Mouse (Mus musculus) stomach, postnatal 0 days (tissue): ENCODE measurements around the gene Tulp3. TPM values are rescaled to one million over a fixed set of nuclear protein-coding genes. Genes with fewer than 3 reads are reported as not detected.
"Not testable (repeated sequence)": the region's sequence is repeated elsewhere in the genome, so short reads cannot be mapped to it uniquely, and the experiment has no call there.

ENCODE experiments used
- ATAC-seq: fragments of 200-750 bp; cut with Nextera tagmentation; 2 replicates; pipeline ENCODE4 v1.8.0; 2017; ENCODE audit not compliant: low FRiP score, low TSS enrichment
- DNase-seq: peaks from one replicate; pipeline ENCODE4 v3.0.0-alpha.2; 2016; ENCODE audit warnings: low spot score
- H3K27ac ChIP-seq: fragments of 300-500 bp; sonication (generic); replicated peaks from 2 replicates; pipeline ENCODE4 v1.5.1; 2014; ENCODE audit warnings: mild to moderate bottlenecking, control low read depth
- H3K27me3 ChIP-seq: fragments of 300-500 bp; sonication (generic); 2 replicates; pipeline ENCODE4 v1.6.1; 2014; ENCODE audit warnings: low read length; ENCODE audit not compliant: control insufficient read depth, insufficient read depth
- H3K36me3 ChIP-seq: fragments of 300-500 bp; sonication (generic); 2 replicates; pipeline ENCODE4 v1.6.1; 2014; ENCODE audit warnings: low read length, mixed read lengths; ENCODE audit not compliant: control insufficient read depth, insufficient read depth
- H3K4me1 ChIP-seq: fragments of 300-500 bp; sonication (generic); replicated peaks from 2 replicates; pipeline ENCODE4 v1.6.1; 2014; ENCODE audit warnings: antibody characterized with exemption; ENCODE audit not compliant: control insufficient read depth, insufficient read depth
- H3K4me2 ChIP-seq: fragments of 300-500 bp; sonication (generic); replicated peaks from 2 replicates; pipeline ENCODE4 v1.6.1; 2014; ENCODE audit warnings: low read depth, mild to moderate bottlenecking, control low read depth, moderate library complexity
- H3K4me3 ChIP-seq: fragments of 300-500 bp; sonication (generic); 2 replicates; pipeline ENCODE4 v1.5.1; 2014; ENCODE audit warnings: low read depth, low read length, control low read depth
- H3K9ac ChIP-seq: fragments of 300-500 bp; sonication (generic); 2 replicates; pipeline ENCODE4 v1.6.1; 2014; ENCODE audit warnings: mild to moderate bottlenecking, low read length, control low read depth, mixed read lengths
- H3K9me3 ChIP-seq: fragments of 300-500 bp; sonication (generic); 2 replicates; pipeline ENCODE4 v1.6.1; 2016; ENCODE audit warnings: low read length; ENCODE audit not compliant: control insufficient read depth
- CTCF ChIP-seq: IDR thresholded peaks from 2 replicates; pipeline ENCODE4 v1.5.1; 2016; ENCODE audit warnings: antibody characterized with exemption, low read depth, mild to moderate bottlenecking, moderate library complexity
- EP300 ChIP-seq: optimal IDR thresholded peaks from 2 replicates; pipeline ENCODE3; 2016; ENCODE audit warnings: antibody characterized with exemption
- WGBS: fragments of 180-500 bp; shearing (Covaris S2); extraction: QIAGEN DNeasy Blood & Tissue Kit; methylation state at CpG from one replicate; pipeline ENCODE4 v1.1.7; 2014; 5-methylcytosine and 5-hydroxymethylcytosine counted together
- polyA plus RNA-seq: library from polyadenylated mRNA; unstranded; fragments of >200 nt; fragmentation: Nextera tagmentation; extraction: Ambion mirVana; gene quantifications from 2 replicates; pipeline ENCODE4 v1.2.1, GENCODE M21; 2015

Gene Tulp3
- polyA plus RNA-seq, 1 experiment from 2014 or later, result 5.3 TPM

DNA sequence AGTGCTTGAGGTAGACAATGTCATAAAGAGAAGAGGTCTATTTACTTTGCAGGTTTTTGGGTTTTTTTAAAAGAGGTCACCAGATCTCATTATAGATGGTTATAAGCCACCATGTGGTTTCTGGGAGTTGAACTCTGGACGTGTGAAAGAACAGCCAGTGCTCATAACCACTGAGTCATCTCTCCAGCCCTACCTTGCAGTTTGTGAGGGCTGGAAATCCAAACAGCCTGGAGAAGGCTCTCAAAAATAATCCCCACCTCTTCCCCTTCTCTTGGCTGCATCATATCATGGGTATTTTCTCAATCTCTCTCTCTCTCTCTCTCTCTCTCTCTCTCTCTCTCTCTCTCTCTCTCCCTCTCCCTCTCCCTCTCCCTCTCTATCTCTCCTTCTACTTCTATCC is 35.0 kb upstream of the Tulp3 start:
- Histone ChIP-seq H3K9me3 (no peaks in the 10 kb centered on the region), H3K4me1 (no peaks in the 10 kb centered on the region), H3K27me3 (no peaks in the 10 kb centered on the region), H3K36me3 (no peaks in the 10 kb centered on the region), H3K4me2 (no peak overlapping the region), H3K9ac (no peak overlapping the region), H3K27ac (no peak overlapping the region), H3K4me3 (no peak overlapping the region)
- ATAC-seq (no peak), DNase-seq (no peak)
- TF ChIP-seq EP300, result no peak
- no peak for TF ChIP-seq CTCF
- 27% methylated on average over 1 of the region's 1 CpGs for WGBS

GRCm38 (mm10) chr6:128389185-128389584 is 33.5 kb upstream of the Tulp3 start:
- Histone ChIP-seq H3K27ac (no peak overlapping the region), H3K9ac (no peak overlapping the region), H3K4me3 (no peak overlapping the region), H3K4me1 (no peaks in the 10 kb centered on the region), H3K9me3 (no peaks in the 10 kb centered on the region), H3K4me2 (no peak overlapping the region), H3K36me3 (no peaks in the 10 kb centered on the region), H3K27me3 (no peaks in the 10 kb centered on the region)
- 74% methylated on average over 1 of the region's 1 CpGs for WGBS
- TF ChIP-seq EP300, result no peak
- no peak for TF ChIP-seq CTCF
- ATAC-seq (no peak), DNase-seq (no peak)

GRCm38 (mm10) chr6:128385026-128385425 is 29.4 kb upstream of the Tulp3 start:
- Histone ChIP-seq H3K27ac (no peak overlapping the region), H3K4me2 (no peak overlapping the region), H3K4me3 (no peak overlapping the region), H3K9ac (no peak overlapping the region), H3K27me3 (no peaks in the 10 kb centered on the region), H3K36me3 (no peaks in the 10 kb centered on the region), H3K4me1 (no peaks in the 10 kb centered on the region), H3K9me3 (no peaks in the 10 kb centered on the region)
- DNase-seq (no peak), ATAC-seq (no peak)
- TF ChIP-seq EP300 (no peak), CTCF (no peak)
- WGBS, result 62% methylated on average over 1 of the region's 1 CpGs

DNA sequence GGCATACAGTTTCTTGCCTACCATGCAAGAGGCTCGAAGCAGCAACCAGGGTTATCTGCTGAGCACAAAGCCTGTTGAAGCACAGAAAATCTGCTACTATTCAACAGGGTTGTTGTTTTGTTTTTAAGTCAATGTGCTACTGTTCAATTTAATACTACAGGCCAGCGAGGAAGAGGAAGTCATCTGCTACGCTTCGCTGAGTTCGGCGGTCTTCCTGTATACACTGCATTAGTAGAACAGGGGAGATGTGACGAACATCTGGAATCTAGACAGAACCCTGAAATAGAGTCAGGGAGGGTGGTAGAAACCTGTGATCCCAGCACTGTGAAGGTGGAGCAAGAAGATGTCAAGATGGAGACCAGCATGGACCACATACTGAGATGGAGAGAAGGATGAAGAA is 28.1 kb upstream of the Tulp3 start:
- TF ChIP-seq EP300, result no peak
- TF ChIP-seq CTCF, result no peak
- Histone ChIP-seq H3K27me3 (no peaks in the 10 kb centered on the region), H3K9me3 (no peaks in the 10 kb centered on the region), H3K4me1 (no peaks in the 10 kb centered on the region), H3K4me3 (no peak overlapping the region), H3K27ac (no peak overlapping the region), H3K36me3 (no peaks in the 10 kb centered on the region), H3K4me2 (no peak overlapping the region), H3K9ac (no peak overlapping the region)
- ATAC-seq, result no peak
- DNase-seq, result no peak
- 77% methylated on average over 7 of the region's 7 CpGs for WGBS

DNA sequence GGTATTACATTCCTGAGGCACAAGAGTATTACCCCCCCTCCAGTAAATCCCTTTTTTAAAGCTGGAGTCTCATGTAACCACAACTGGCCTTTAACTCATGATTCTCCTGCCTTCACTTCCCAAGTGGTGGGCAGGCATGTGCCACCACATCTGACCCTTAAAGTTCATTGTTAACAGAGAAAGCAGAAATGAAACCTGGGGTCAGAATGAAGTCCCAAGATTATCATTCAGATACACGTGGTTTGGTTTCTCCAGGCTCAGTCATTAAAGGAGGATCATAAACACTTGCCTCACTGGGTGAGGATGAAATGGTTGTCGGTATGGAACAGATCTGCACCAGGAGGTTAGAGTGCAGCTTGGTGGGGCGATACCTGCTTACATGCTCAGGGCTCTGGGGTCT is 25.6 kb upstream of the Tulp3 start:
- Histone ChIP-seq H3K36me3 (no peaks in the 10 kb centered on the region), H3K9ac (no peak overlapping the region), H3K4me2 (no peak overlapping the region), H3K27me3 (no peaks in the 10 kb centered on the region), H3K9me3 (no peaks in the 10 kb centered on the region), H3K4me3 (no peak overlapping the region), H3K27ac (no peak overlapping the region), H3K4me1 (no peaks in the 10 kb centered on the region)
- 69% methylated on average over 3 of the region's 3 CpGs for WGBS
- DNase-seq (no peak), ATAC-seq (no peak)
- TF ChIP-seq CTCF, result no peak
- TF ChIP-seq EP300, result no peak

- DNase-seq, H3K9ac ChIP-seq, H3K27me3 ChIP-seq, H3K9me3 ChIP-seq, ATAC-seq, H3K36me3 ChIP-seq, H3K4me3 ChIP-seq, H3K27ac ChIP-seq, H3K4me2 ChIP-seq, H3K4me1 ChIP-seq: not testable (repeated sequence)
- WGBS, result 74% methylated on average over 1 of the region's 1 CpGs
- TF ChIP-seq CTCF, result peak; percentile 51
Observed at GRCm38 (mm10) chr6:128380594-128381167, 25.0 kb upstream of the Tulp3 start.
